Mouse (Mus musculus) frontal cortex, adult (tissue): Measurements from ENCODE around the gene Spaca7.
"Not testable (repeated sequence)": the region's sequence is repeated elsewhere in the genome, so short reads cannot be mapped to it uniquely, and the experiment has no call there.

ENCODE experiments used
- ATAC-seq: cut with Nextera tagmentation; 2 replicates; pipeline ENCODE4 v1.9.2; 2017; ENCODE audit warnings: mild to moderate bottlenecking, moderate library complexity, mixed read lengths; ENCODE audit not compliant: low TSS enrichment

Gene Spaca7

DNA sequence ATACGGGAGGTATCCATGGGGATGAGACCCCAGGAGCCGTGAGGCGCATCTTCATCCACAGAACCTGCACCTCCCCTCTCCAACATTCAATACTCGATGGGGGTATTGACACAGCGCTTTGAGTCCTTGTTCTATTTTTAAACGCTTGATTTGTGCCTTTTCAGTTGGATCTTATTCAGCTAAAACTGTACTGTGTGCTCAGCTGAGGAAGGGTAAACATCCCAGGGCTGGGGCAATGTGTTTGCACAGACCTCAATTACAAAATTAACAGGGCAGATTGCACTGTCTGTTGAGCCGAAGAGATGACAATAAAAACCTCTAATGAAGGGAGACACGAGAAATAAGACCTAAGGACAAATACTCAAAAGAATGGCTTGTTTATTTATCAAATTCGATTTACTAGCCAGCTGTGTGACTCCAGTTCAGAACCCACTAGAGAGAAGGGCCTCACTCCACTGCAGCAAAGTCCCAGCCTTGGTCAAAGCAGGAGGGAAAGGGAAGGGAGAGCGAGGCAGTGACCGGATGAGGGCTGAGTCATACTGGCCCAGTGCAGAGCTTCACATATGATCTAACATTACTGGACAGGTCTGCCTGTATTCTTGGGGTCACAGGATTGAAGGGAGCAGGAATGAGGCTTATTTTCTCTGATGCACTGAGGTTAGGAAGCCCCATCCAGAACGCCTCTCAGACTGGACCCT, 37.1 kb downstream of the Spaca7 start:
- ATAC-seq: no peak

DNA sequence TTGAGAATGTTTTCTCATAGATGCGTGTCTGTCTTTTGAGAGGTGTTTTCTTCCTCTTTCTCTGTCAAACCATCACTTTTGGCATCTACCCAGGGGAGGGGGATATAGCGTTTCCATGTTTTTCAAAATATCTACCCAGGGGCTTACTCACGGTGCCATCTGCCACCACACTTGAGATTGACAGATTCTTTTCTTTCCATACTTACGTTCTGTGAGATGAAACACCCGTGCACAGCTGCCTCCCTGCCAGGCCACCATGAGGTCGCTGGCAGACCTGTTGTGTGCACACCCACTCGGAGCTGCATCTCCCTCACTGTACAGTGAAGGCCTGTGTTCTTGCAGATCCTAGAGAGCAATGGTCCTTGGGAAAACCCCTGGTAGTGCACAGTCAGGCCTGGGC, 40.4 kb downstream of the Spaca7 start:
- ATAC-seq: no peak

GRCm38 (mm10) chr8:12617369-12617768, 44.5 kb downstream of the Spaca7 start:
- not testable (repeated sequence) for ATAC-seq

- peak; percentile 81 for ATAC-seq
Observed at GRCm38 (mm10) chr8:12621550-12622222, 48.9 kb downstream of the Spaca7 start.

- no peak for ATAC-seq
Observed at GRCm38 (mm10) chr8:12625890-12626289, 53.1 kb downstream of the Spaca7 start.

DNA sequence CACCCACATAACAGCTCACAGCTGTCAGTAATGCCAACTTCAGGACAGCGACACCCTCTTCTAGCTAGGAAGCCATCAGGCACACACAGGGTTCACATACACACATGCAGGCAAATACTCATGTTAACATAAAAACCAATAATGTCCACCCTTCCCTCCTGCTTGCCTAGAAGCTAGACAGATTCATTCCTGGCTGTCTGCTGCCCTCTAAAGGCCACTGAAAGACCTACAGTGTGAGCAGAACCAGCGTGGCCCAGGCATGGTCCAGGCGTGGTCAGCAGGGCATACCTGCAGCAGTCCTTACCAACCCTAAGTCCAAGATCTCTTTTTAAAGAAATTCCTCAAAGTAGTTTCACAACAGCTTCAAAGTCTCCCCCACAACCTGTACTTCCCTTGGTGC, 56.2 kb downstream of the Spaca7 start:
- ATAC-seq: peak; percentile 86

DNA sequence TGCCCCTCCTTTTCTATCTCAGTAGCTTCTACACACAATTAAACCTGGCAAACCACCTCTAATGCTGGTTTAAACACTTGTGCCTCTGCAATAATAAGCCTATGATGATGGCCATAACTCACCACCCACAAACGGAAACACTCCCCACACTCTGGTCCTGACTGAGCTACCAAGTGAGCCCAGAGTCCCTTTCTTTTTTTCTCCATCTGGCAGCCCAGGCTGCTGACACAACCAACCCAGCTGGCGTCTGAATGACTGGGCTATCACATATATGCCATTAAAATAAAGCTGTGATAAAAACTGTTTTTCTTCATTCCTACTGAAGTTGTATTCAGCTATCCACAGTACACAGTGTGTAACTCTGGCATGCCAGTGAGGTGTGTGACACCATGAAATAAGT, 62.5 kb downstream of the Spaca7 start:
- peak; percentile 20; the same call in 1 of the 2 replicates for ATAC-seq

- ATAC-seq: peak; percentile 89
Observed at GRCm38 (mm10) chr8:12638446-12638845, 65.6 kb downstream of the Spaca7 start.

- ATAC-seq: no peak
Observed at GRCm38 (mm10) chr8:12641527-12641926, 68.7 kb downstream of the Spaca7 start.

DNA sequence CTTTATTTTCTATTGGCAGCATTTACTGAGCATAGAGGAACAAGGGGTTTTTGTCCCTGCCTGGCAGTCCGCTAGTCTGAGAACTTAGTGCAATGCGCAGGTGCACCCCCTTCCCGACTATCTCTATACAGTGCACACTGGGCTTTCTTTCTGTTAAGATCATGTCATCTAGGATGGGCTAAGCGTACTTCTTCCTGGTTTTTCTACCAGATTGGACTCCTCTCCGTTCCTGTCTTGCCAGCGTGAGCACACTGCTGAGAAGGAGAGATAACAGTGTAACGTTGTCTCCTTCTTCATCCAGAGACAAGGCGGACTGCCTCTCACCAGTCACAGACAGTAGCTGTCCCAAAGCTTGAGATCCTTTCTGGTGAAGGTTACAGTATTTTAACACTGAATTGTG, 71.5 kb downstream of the Spaca7 start:
- ATAC-seq: no peak

- ATAC-seq: no peak
Observed at GRCm38 (mm10) chr8:12644894-12645293, 72.1 kb downstream of the Spaca7 start.

- no peak for ATAC-seq
Observed at GRCm38 (mm10) chr8:12646536-12646935, 73.7 kb downstream of the Spaca7 start.

- no peak for ATAC-seq
Observed at GRCm38 (mm10) chr8:12648951-12649350, 76.1 kb downstream of the Spaca7 start.
